Mouse (Mus musculus) olfactory bulb, adult 2 months (tissue): ENCODE results near the gene Gfi1.

ENCODE experiments used
- CTCF ChIP-seq: fragments of 200-500 bp; IDR thresholded peaks from 2 replicates; pipeline ENCODE4 v1.5.1; 2012; ENCODE audit warnings: low read depth, mild to moderate bottlenecking, low read length, moderate library complexity; ENCODE audit not compliant: insufficient read depth
- POLR2A ChIP-seq: fragments of 200-500 bp; IDR thresholded peaks from 2 replicates; pipeline ENCODE4 v1.6.1; 2012; ENCODE audit warnings: mild to moderate bottlenecking, low read depth, low read length, moderate library complexity; ENCODE audit not compliant: insufficient read depth

- TF ChIP-seq POLR2A: no peak
- TF ChIP-seq CTCF: no peak
These were observed 46.2 kb upstream of the Gfi1 start for GRCm38 (mm10) chr5:107772049-107772448.
